Mouse (Mus musculus) lung, embryonic 14.5 days (tissue): ENCODE data around the gene Hist1h2br. TPM values are rescaled to one million over a fixed set of nuclear protein-coding genes. Genes with fewer than 3 reads are reported as not detected.
A peak's percentile ranks its signal among the peaks of the same experiment; 100 is the strongest.
"Not testable (repeated sequence)": the region's sequence is repeated elsewhere in the genome, so short reads cannot be mapped to it uniquely, and the experiment has no call there.

Experiments used
- ATAC-seq: fragments of 200-750 bp; cut with Nextera tagmentation; 2 replicates; pipeline ENCODE4 v1.8.0; 2017; ENCODE audit warnings: mild to moderate bottlenecking, moderate TSS enrichment, moderate library complexity; ENCODE audit not compliant: insufficient read depth
- DNase-seq: peaks from one replicate; pipeline ENCODE4 v3.0.0-alpha.2; 2015
- H3K27ac ChIP-seq: fragments of 300-500 bp; sonication (generic); 2 replicates; pipeline ENCODE4 v1.5.1; 2014; ENCODE audit warnings: low read depth, mild to moderate bottlenecking, moderate library complexity
- H3K27me3 ChIP-seq: fragments of 300-500 bp; sonication (generic); 2 replicates; pipeline ENCODE4 v1.6.1; 2014; ENCODE audit warnings: low read length, control low read depth; ENCODE audit not compliant: insufficient read depth
- H3K36me3 ChIP-seq: fragments of 300-500 bp; sonication (generic); 2 replicates; pipeline ENCODE4 v1.6.1; 2014; ENCODE audit warnings: control low read depth; ENCODE audit not compliant: insufficient read depth
- H3K4me1 ChIP-seq: fragments of 300-500 bp; sonication (generic); 2 replicates; pipeline ENCODE4 v1.6.1; 2014; ENCODE audit warnings: antibody characterized with exemption, control low read depth; ENCODE audit not compliant: insufficient read depth
- H3K4me2 ChIP-seq: fragments of 300-500 bp; sonication (generic); 2 replicates; pipeline ENCODE4 v1.6.1; 2014; ENCODE audit warnings: mild to moderate bottlenecking
- H3K4me3 ChIP-seq: fragments of 300-500 bp; sonication (generic); 2 replicates; pipeline ENCODE4 v1.5.1; 2014; ENCODE audit warnings: low read depth, low read length
- H3K9ac ChIP-seq: fragments of 300-500 bp; sonication (generic); 2 replicates; pipeline ENCODE4 v1.6.1; 2014
- H3K9me3 ChIP-seq: fragments of 300-500 bp; sonication (generic); 2 replicates; pipeline ENCODE4 v1.6.1; 2016; ENCODE audit warnings: low read depth, low read length, control low read depth
- CTCF ChIP-seq: IDR thresholded peaks from 2 replicates; pipeline ENCODE4 v1.5.1; 2016; ENCODE audit warnings: antibody characterized with exemption, low read depth
- WGBS: fragments of 180-500 bp; shearing (Covaris S2); extraction: QIAGEN DNeasy Blood & Tissue Kit; methylation state at CpG from one replicate; pipeline ENCODE4 v1.1.7; 2014; 5-methylcytosine and 5-hydroxymethylcytosine counted together
- polyA plus RNA-seq: library from polyadenylated mRNA; unstranded; fragments of >200 nt; fragmentation: Nextera tagmentation; extraction: Ambion mirVana; gene quantifications from 2 replicates; pipeline ENCODE4 v1.2.1, GENCODE M21; 2014

Hist1h2br gene
- polyA plus RNA-seq, 1 experiment from 2014 or later: 28.5 TPM

DNA sequence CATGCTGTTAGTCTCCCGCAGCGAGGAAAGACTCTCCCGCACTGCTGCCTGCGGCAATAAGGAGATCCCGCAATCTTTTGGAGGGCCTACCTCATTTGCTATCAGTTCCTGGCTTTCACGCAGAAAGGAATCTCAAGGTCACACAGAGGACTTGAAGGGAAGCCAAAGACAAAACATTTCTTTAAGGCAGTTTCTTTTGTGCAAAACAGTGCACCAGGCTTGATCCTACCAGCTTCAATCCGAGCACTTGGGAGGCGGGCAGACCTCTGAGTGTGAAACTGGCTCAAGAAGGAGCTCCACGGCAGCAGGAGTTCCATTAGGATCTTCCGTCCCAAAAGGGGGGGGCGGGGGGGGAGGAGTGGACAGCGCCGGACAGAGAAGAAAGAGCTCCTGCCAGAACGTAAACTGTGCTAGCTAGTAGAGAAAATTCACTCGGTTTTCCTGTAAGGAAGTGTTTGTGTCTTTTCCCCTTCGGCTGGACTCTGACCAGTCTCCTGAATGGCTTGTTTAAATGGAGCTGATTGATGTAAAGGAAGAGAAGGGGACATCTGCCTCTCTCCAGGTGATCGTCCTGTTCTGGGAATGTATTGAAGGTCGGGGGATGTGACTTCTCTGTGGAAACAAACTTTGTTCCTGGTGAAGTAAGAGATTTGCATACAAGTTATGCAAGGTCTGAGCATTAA is 42.8 kb upstream of the Hist1h2br start:
- ATAC-seq (no peak), DNase-seq (peak; percentile 66)
- 9% methylated on average over 18 of the region's 18 CpGs for WGBS
- Histone ChIP-seq H3K36me3 (no peaks in the 10 kb centered on the region), H3K4me1 (peaks cover 11% of the 10 kb centered on the region; the same call in 1 of the 2 replicates), H3K4me3 (peak overlapping the region; percentile 20), H3K9ac (peak overlapping the region; percentile 24), H3K27ac (peak overlapping the region; percentile 78), H3K9me3 (no peaks in the 10 kb centered on the region), H3K4me2 (peak overlapping the region; percentile 52), H3K27me3 (no peaks in the 10 kb centered on the region)
- TF ChIP-seq CTCF: no peak

DNA sequence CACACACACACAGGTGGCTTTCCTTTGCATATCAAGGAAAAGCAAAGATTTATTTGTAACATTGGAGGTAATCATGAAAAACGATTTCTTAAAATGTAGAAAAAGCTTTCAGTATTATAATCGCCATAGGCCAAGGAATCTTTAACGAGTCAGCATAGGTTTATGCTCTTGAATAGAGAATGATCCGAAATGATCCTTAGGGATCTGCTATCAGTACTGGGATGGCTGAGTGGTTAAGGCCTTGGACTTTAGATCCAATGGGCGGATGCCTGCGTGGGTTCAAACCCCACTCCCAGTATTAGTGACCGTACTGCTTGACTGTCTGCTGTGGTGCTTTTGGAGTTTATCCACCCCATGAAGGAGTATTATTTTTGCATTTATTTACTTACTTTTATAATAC is 38.0 kb upstream of the Hist1h2br start:
- no peaks in the 10 kb centered on the region for H3K36me3 ChIP-seq
- no peak for TF ChIP-seq CTCF
- H3K4me1 ChIP-seq: no peaks in the 10 kb centered on the region
- H3K4me2 ChIP-seq: no peak overlapping the region
- no peak overlapping the region for H3K27ac ChIP-seq
- H3K4me3 ChIP-seq: no peak overlapping the region
- no peak overlapping the region for H3K9ac ChIP-seq
- no peaks in the 10 kb centered on the region for H3K9me3 ChIP-seq
- 88% methylated on average over 7 of the region's 7 CpGs for WGBS
- no peaks in the 10 kb centered on the region for H3K27me3 ChIP-seq
- ATAC-seq (no peak), DNase-seq (no peak)

DNA sequence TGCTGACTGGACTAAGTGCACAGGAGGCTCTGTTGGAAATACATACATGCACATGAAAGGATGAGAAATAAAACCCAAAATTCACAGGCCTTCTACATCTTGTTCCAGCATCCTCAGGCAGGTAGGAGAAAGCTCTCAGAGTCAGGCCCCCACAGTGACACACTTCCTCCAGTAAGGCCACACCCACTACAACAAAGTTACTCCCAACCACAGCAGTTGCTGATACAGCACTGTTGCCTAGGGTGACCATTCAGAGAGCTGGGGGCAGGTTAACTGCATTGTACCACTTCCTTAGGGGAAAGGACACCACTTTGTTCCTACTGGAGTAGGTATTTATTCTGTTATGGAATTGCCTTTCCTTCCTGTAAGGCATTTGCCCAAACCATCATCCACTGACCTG is 36.4 kb upstream of the Hist1h2br start:
- H3K4me1 ChIP-seq, DNase-seq, H3K4me2 ChIP-seq, H3K27me3 ChIP-seq, H3K36me3 ChIP-seq, ATAC-seq, H3K27ac ChIP-seq, H3K9me3 ChIP-seq, H3K4me3 ChIP-seq, H3K9ac ChIP-seq: not testable (repeated sequence)

DNA sequence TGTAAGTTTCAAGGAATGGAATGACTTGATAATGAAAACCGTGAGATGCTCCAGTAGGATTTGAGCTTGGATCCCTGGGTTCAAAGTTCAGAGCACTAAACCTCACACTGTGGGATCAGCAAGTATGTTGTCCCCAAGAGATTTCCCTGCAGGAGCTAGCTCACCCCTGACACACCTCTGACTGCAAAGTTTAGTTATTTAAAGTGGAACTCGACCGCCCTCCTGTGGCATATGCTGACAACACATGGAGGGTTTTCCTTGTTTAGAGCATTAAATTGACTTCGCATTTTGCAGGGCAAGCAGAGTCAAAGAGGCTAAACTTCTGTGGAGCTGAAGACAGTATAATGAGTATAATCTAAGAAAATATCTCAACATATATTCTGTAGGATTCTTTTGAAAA is 30.5 kb upstream of the Hist1h2br start:
- DNase-seq, H3K27me3 ChIP-seq, H3K9me3 ChIP-seq, H3K27ac ChIP-seq, H3K4me2 ChIP-seq, H3K36me3 ChIP-seq, H3K9ac ChIP-seq, H3K4me3 ChIP-seq, H3K4me1 ChIP-seq: not testable (repeated sequence)
- no CpG with 5 or more reads among the region's 4 CpGs for WGBS
- peak; percentile 86 for ATAC-seq

DNA sequence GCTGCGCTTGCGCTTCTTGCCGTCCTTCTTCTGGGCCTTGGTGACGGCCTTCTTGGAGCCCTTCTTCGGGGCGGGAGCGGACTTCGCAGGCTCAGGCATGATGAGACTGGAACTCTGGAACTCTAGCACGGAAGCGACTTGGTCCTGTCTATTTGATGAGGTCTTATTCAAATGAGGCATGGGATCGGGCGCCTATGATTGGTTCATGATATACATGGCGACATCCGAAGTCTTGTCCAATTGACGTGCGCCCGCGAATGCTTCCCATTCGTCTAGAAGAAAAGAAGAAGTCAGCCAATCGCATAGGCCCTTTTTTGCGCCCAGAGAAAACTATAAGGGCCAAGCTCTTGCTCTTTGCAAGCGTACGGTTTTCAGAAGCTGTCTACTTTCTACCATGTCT is 23.5 kb upstream of the Hist1h2br start, which contains the start of the genes Hist1h2bq and Hist1h2ao:
Hist1h2bq (minus strand) TSS at position 125 of the 400 bp plus-strand sequence.
Hist1h2ao (plus strand) TSS at position 393 of the 400 bp plus-strand sequence.
- H3K4me2 ChIP-seq, DNase-seq, H3K36me3 ChIP-seq, H3K4me1 ChIP-seq, H3K9ac ChIP-seq, H3K4me3 ChIP-seq, H3K27ac ChIP-seq, H3K9me3 ChIP-seq, H3K27me3 ChIP-seq: not testable (repeated sequence)
- WGBS: no CpG with 5 or more reads among the region's 23 CpGs
- ATAC-seq: peak; percentile 96

DNA sequence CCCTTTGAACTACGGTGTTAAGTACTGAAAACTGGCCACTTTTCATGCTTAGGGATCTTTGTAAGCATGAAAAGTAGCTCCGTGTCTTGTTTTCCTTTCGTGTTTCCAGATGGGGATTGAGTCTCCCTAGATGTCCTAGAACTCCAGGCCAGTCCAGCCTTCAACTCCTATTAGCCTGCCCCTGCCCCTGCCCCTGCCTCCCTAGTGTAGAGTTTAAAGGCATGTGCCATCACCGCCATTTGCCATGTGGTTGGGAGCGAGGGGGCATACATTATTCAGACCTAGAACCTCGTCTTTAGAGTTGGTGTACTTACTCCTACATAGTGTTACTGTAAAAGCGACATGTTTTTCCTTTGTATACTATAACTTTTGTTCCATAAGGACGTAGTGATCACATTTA is 22.5 kb upstream of the Hist1h2br start:
- H3K27me3 ChIP-seq, H3K9me3 ChIP-seq, DNase-seq, H3K27ac ChIP-seq, H3K4me2 ChIP-seq, H3K36me3 ChIP-seq, H3K9ac ChIP-seq, H3K4me1 ChIP-seq, H3K4me3 ChIP-seq: not testable (repeated sequence)
- WGBS: no CpG with 5 or more reads among the region's 8 CpGs
- ATAC-seq: peak; percentile 41

DNA sequence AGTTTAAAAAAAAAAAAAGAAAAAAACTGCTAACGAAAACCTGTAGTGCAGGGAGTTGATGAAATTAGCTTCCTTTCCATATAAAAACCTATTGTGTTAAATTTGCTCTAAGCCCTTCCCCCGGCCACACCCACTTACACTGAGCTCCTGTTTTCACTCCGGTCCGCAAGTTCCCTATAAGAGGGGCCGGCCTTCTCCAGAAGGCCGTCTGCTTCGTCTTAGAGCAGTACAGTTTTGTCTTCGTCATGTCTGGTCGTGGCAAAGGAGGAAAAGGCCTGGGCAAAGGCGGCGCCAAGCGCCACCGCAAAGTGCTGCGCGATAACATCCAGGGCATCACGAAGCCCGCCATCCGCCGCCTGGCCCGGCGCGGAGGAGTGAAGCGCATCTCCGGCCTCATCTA is 22.0 kb upstream of the Hist1h2br start, which contains the start of gene Hist1h4m:
Hist1h4m (plus strand) TSS at position 208 of the 400 bp plus-strand sequence.
- Histone ChIP-seq H3K4me2 (peak within 1 kb of the TSS; percentile 38; the same call in 1 of the 2 replicates), H3K27ac (peak within 1 kb of the TSS; percentile 67)
- not testable (repeated sequence) for H3K9ac ChIP-seq, H3K4me1 ChIP-seq, H3K27me3 ChIP-seq, DNase-seq, H3K9me3 ChIP-seq, H3K36me3 ChIP-seq, H3K4me3 ChIP-seq
- ATAC-seq: peak; percentile 59
- WGBS: no CpG with 5 or more reads among the region's 24 CpGs

DNA sequence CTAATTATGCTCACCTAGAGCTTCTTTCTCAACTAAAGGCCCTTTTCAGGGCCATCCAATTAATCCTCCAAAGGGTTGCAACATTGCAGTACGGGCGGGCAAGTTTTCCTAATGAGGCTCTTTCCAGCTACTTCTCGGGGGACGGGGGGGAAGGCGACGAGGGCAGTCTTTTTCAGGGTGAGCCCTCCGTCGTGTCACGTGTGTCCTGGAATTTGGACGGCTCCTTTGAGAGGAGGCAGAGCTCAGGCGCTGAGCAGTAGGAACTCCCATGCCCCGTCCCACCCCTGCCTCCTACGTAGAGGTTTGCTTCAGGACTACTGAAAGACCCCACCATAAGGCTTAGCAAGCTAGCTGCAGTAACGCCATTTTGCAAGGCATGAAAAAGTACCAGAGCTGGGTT is 21.5 kb upstream of the Hist1h2br start:
- not testable (repeated sequence) for H3K36me3 ChIP-seq, H3K27me3 ChIP-seq, DNase-seq, H3K4me3 ChIP-seq, H3K4me1 ChIP-seq, H3K9me3 ChIP-seq, H3K9ac ChIP-seq
- 0% methylated on average over 12 of the region's 14 CpGs for WGBS
- Histone ChIP-seq H3K27ac (peak overlapping the region; percentile 67), H3K4me2 (peak overlapping the region; percentile 38; the same call in 1 of the 2 replicates)
- peak; percentile 58 for ATAC-seq

DNA sequence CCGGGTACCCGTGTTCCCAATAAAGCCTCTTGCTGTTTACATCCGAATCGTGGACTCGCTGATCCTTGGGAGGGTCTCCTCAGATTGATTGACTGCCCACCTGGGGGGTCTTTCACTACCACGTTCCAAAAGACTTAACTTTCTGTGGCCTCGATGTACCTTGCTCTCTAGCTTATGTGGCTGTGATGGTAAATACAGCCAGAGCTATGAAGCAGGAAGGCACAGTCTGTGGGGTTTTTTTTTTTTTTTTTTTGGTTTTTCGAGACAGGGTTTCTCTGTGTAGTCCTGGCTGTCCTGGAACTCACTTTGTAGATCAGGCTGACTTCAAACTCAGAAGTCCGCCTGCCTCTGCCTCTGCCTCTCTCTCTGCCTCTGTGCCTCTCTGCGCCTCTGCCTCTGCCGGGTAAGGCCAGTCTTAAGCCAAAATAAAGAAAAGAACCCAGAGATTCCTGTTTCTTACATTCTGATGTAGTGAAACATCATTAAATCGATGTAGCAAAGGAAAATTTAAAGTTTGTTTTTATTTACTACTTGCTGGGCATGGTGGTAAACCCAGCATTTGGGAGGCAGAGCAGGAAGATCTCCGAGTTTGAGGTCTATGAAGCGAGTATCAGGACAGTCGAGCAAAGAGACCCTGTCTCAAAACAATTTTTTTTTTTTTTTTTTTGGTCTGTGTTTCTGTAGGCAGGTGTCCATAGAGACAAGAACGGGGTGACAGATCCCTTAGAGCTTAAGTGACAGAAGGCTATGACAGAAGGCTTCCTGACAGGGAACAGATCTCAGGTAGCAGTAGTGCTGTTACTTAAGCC is 13.3 kb upstream of the Hist1h2br start:
- not testable (repeated sequence) for H3K27me3 ChIP-seq, H3K4me1 ChIP-seq, H3K36me3 ChIP-seq, H3K27ac ChIP-seq, H3K9me3 ChIP-seq, DNase-seq, H3K9ac ChIP-seq, H3K4me3 ChIP-seq, H3K4me2 ChIP-seq, ATAC-seq
- WGBS: 74% methylated on average over 6 of the region's 16 CpGs
